Mouse (Mus musculus) midbrain, postnatal 0 days (tissue): ENCODE measurements around the gene Dok4. TPM values are rescaled to one million over a fixed set of nuclear protein-coding genes. Genes with fewer than 3 reads are reported as not detected.
A peak's percentile ranks its signal among the peaks of the same experiment; 100 is the strongest.

Experiments
- ATAC-seq: fragments of 200-750 bp; cut with Nextera tagmentation; 2 replicates; pipeline ENCODE4 v1.8.0; 2017; ENCODE audit warnings: moderate number of reproducible peaks, mild to moderate bottlenecking, moderate TSS enrichment, moderate library complexity; ENCODE audit not compliant: low FRiP score
- DNase-seq: peaks from one replicate; pipeline ENCODE4 v3.0.0-alpha.2; 2015; ENCODE audit warnings: low spot score
- H3K27ac ChIP-seq: fragments of 300-500 bp; sonication (generic); 2 replicates; pipeline ENCODE4 v1.5.1; 2014; ENCODE audit warnings: low read depth, mild to moderate bottlenecking, low read length, mixed read lengths
- H3K27me3 ChIP-seq: fragments of 300-500 bp; sonication (generic); 2 replicates; pipeline ENCODE4 v1.6.1; 2014; ENCODE audit warnings: low read length, control low read depth, mixed read lengths; ENCODE audit not compliant: insufficient read depth
- H3K36me3 ChIP-seq: fragments of 300-500 bp; sonication (generic); 2 replicates; pipeline ENCODE4 v1.6.1; 2014; ENCODE audit warnings: low read length, control low read depth, mixed read lengths; ENCODE audit not compliant: insufficient read depth
- H3K4me1 ChIP-seq: fragments of 300-500 bp; sonication (generic); 2 replicates; pipeline ENCODE4 v1.6.1; 2014; ENCODE audit warnings: mild to moderate bottlenecking, control low read depth, antibody characterized with exemption, low read length, mixed read lengths; ENCODE audit not compliant: insufficient read depth
- H3K4me2 ChIP-seq: fragments of 300-500 bp; sonication (generic); 2 replicates; pipeline ENCODE4 v1.6.1; 2014; ENCODE audit warnings: low read depth, mild to moderate bottlenecking, low read length, mixed read lengths; ENCODE audit not compliant: poor library complexity, severe bottlenecking
- H3K4me3 ChIP-seq: fragments of 300-500 bp; sonication (generic); 2 replicates; pipeline ENCODE4 v1.5.1; 2014; ENCODE audit warnings: low read depth, mild to moderate bottlenecking, low read length, moderate library complexity
- H3K9ac ChIP-seq: fragments of 300-500 bp; sonication (generic); replicated peaks from 2 replicates; pipeline ENCODE4 v1.6.1; 2014; ENCODE audit warnings: mild to moderate bottlenecking, low read length, moderate library complexity, mixed read lengths; ENCODE audit not compliant: poor library complexity, severe bottlenecking
- H3K9me3 ChIP-seq: fragments of 300-500 bp; sonication (generic); 2 replicates; pipeline ENCODE4 v1.6.1; 2016; ENCODE audit warnings: low read length, control low read depth
- CTCF ChIP-seq: IDR thresholded peaks from 2 replicates; pipeline ENCODE4 v1.5.1; 2016; ENCODE audit warnings: antibody characterized with exemption, mild to moderate bottlenecking
- WGBS: fragments of 180-500 bp; shearing (Covaris S2); extraction: QIAGEN DNeasy Blood & Tissue Kit; methylation state at CpG from one replicate; pipeline ENCODE4 v1.1.7; 2014; 5-methylcytosine and 5-hydroxymethylcytosine counted together
- polyA plus RNA-seq: library from polyadenylated mRNA; unstranded; fragments of >200 nt; fragmentation: Nextera tagmentation; extraction: Ambion mirVana; gene quantifications from 2 replicates; pipeline ENCODE4 v1.2.1, GENCODE M21; 2015
- total RNA-seq: library from RNA; depleted of rRNA; stranded (reverse); fragments of >200 nt; gene quantifications from 2 replicates; pipeline ENCODE4 v1.2.3, GENCODE M21; 2014

Gene Dok4
- total and polyA plus RNA-seq, 2 experiments from 2014 or later = 95.0 to 155 TPM

DNA sequence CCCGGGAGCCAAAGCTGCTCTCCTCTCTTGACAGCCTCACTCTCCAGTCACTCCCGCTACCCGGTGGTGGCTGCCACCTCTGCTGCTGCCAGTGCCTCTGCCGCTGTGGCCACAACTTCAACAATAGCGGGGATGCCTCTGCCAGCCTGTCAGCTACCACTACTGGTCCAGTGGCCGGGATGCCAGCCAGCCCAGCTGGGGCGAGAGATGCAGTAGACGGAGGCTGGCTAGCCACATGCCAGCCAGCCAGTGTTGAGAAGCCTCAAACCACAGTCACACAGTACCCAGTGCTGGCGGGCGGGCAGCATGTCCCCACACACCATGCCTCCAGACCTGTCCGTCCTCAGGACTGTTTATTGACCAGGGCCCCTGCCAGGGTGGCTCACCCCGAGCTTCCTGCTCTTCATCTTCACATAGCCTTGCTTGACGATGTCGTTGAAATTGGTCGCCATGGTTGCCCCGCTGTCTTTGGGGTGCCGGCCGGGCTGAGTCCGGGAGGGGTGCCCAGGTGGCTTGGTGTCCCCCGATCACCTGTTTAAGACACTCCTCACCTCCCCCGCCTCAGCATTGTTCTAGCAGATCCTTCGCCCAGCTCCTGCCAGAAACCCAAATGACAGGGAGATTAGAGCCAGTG is 5.5 kb downstream of the Dok4 start:
- 0% methylated on average over 22 of the region's 22 CpGs for WGBS
- TF ChIP-seq CTCF = no peak
- H3K9ac ChIP-seq = peak overlapping the region; percentile 88
- H3K27me3 ChIP-seq = peaks cover 7% of the 10 kb centered on the region; the same call in 1 of the 2 replicates
- H3K36me3 ChIP-seq = peaks cover 15% of the 10 kb centered on the region
- DNase-seq = peak; percentile 81
- H3K27ac ChIP-seq = peak overlapping the region; percentile 81
- no peaks in the 10 kb centered on the region for H3K9me3 ChIP-seq
- peak overlapping the region; percentile 66 for H3K4me3 ChIP-seq
- peaks cover 17% of the 10 kb centered on the region for H3K4me1 ChIP-seq
- H3K4me2 ChIP-seq = peak overlapping the region; percentile 91
- peak; percentile 62 for ATAC-seq

DNA sequence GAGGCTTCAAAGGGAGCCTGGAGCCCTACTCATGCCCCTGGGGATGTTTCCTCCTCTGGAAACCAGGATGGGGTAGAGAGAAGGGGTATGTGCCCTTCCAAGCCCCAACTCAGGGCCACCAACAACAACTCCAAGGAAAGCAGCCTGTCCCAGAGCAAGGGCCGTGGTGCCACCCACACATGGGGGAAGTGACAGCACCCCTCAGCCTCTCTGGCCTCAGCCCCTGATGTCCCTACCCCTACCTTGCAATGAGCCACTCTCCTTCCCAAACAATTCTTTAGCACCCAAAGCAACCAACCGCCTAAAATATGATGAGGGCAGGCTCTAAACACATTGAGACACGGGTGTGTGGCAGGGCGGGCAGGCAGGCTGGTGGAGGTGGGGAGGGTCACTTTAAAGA is 6.1 kb downstream of the Dok4 start:
- no peak for TF ChIP-seq CTCF
- DNase-seq = no peak
- no peak for ATAC-seq
- H3K4me3 ChIP-seq = peak overlapping the region; percentile 66
- H3K27ac ChIP-seq = peak overlapping the region; percentile 81
- H3K4me1 ChIP-seq = peaks cover 17% of the 10 kb centered on the region
- peaks cover 21% of the 10 kb centered on the region for H3K36me3 ChIP-seq
- H3K9ac ChIP-seq = peak overlapping the region; percentile 88
- peaks cover 5% of the 10 kb centered on the region; the same call in 1 of the 2 replicates for H3K27me3 ChIP-seq
- H3K9me3 ChIP-seq = no peaks in the 10 kb centered on the region
- 13% methylated on average over 4 of the region's 4 CpGs for WGBS
- H3K4me2 ChIP-seq = peak overlapping the region; percentile 91

DNA sequence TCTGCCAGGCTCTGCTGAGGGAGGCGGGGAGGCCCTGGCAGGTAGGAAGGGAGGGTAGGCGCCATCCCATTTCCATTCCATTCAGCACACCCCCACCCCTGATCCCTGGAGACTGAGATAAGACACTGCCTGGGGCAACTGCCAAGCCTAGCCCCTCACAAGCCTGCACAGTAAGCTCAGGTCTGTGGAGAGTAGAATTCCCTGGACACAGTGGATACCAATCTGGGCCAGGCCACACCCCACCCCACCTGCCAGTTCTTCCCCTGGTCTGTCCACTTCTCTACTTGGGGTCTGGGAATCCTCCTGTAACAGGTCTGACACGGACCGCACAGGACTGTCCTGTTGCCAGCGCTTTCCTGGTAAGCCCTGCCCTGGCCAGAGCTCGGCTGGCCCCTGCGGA is 7.0 kb downstream of the Dok4 start:
- peaks cover 30% of the 10 kb centered on the region for H3K36me3 ChIP-seq
- no peak for TF ChIP-seq CTCF
- H3K4me2 ChIP-seq = peak overlapping the region; percentile 91
- H3K4me3 ChIP-seq = peak overlapping the region; percentile 66
- H3K4me1 ChIP-seq = peaks cover 17% of the 10 kb centered on the region
- 45% methylated on average over 7 of the region's 7 CpGs for WGBS
- H3K9me3 ChIP-seq = no peaks in the 10 kb centered on the region
- ATAC-seq (no peak), DNase-seq (no peak)
- peak overlapping the region; percentile 88 for H3K9ac ChIP-seq
- peak overlapping the region; percentile 81; the same call in 1 of the 2 replicates for H3K27ac ChIP-seq
- no peaks in the 10 kb centered on the region; the same call in 1 of the 2 replicates for H3K27me3 ChIP-seq

DNA sequence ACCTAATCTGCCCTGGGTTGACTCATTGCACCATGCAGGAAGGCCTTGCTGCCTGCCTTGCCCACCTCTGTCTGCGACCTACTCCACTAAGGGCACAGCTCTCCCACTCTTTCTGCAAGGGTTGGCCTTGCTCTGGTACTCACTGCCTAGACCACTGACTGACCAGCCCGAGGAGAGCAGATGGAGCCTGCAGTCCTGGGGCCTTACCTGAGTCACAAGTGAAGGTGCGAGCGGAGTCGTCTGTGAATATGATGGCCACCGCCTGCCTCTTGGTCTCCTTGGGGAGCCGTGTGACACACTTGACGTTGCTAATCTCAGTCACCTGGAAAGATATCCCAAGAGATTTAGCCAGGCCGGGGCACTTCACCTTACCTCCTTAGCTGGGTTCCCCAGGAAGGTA is 9.2 kb downstream of the Dok4 start:
- no peak overlapping the region for H3K27ac ChIP-seq
- no peak overlapping the region for H3K4me2 ChIP-seq
- no peak for TF ChIP-seq CTCF
- H3K4me3 ChIP-seq = no peak overlapping the region
- H3K9ac ChIP-seq = no peak overlapping the region
- no peaks in the 10 kb centered on the region for H3K27me3 ChIP-seq
- H3K9me3 ChIP-seq = no peaks in the 10 kb centered on the region
- H3K36me3 ChIP-seq = peaks cover 39% of the 10 kb centered on the region
- peaks cover 17% of the 10 kb centered on the region for H3K4me1 ChIP-seq
- 92% methylated on average over 9 of the region's 9 CpGs for whole genome bisulfite sequencing
- ATAC-seq = no peak
- no peak for DNase-seq

DNA sequence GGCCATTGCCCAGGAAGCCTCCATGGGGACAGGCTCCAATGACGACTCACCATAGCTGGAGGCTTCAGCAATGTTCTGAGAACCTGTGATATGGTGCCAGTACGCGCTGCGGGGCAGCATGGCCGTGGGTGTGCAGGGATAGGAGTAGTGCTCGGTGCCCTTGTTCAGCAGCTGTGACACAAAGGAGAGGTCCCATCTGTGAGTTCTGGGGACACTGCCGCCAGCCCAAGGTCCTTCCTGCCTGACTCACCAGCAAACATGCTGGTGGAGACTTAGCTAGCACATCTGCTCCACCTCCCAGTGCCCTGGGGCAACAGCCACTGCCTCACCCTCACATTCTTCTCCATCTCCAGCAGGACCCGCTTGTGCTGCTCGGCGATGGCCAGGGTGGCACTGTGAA is 10.8 kb downstream of the Dok4 start:
- 88% methylated on average over 10 of the region's 10 CpGs for WGBS

DNA sequence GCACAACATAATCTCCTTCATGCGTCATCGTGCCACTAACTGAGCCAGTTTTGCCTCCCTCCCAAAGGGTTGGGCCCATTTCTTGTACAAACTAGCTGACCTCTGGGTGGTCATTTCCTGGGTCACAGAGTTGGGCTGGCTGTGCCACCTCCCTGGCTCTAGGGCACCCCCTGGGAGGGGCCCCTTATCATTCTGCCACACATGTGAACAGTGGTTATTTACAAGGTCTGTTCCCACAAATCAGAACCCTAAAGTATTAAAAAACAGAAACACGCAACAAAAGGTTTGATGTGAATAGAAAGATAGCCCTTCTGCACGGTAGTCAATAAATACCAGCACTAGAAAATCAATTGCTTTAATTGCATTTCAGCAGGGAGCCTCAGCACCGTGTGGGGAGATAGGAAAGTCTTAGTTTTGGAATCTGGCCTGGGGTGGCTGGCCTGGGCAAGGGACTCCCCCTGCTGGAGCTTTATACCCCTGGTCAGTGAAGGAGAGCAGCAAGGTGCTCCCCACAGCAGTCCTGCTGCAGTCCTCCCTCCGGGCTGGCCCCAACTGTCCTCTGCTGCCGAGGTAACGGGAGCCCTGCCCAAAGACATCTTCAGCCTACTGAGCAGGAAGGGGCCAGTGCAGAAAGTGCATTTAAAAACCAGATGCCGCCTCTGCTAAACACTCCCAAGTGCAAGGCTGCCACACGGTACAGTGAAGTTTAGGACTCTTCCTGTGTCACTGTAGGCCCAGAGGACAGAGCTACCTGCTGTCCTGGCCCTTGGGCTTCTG is 12.0 kb downstream of the Dok4 start:
- ATAC-seq (no peak), DNase-seq (no peak)
- H3K4me1 ChIP-seq = peaks cover 10% of the 10 kb centered on the region
- H3K9me3 ChIP-seq = no peaks in the 10 kb centered on the region
- H3K27me3 ChIP-seq = no peaks in the 10 kb centered on the region
- peaks cover 53% of the 10 kb centered on the region for H3K36me3 ChIP-seq
- 0 out of 2 replicates have a peak, but pooled peaks have one; percentile 8 for TF ChIP-seq CTCF
- no peak overlapping the region for H3K4me2 ChIP-seq
- no peak overlapping the region for H3K4me3 ChIP-seq
- no peak overlapping the region for H3K27ac ChIP-seq
- WGBS = 78% methylated on average over 10 of the region's 10 CpGs
- H3K9ac ChIP-seq = no peak overlapping the region

More for the DNA sequence above, 10.8 kb downstream of the Dok4 start:
- no peak for ATAC-seq
- Histone ChIP-seq H3K4me3 (no peak overlapping the region), H3K9ac (no peak overlapping the region), H3K27me3 (no peaks in the 10 kb centered on the region), H3K4me1 (peaks cover 17% of the 10 kb centered on the region), H3K36me3 (peaks cover 49% of the 10 kb centered on the region), H3K9me3 (no peaks in the 10 kb centered on the region), H3K27ac (no peak overlapping the region), H3K4me2 (no peak overlapping the region)
- no peak for DNase-seq
- no peak for TF ChIP-seq CTCF
